ENCODE assay signal across 21 mouse cellular contexts in the genomic region with DNA sequence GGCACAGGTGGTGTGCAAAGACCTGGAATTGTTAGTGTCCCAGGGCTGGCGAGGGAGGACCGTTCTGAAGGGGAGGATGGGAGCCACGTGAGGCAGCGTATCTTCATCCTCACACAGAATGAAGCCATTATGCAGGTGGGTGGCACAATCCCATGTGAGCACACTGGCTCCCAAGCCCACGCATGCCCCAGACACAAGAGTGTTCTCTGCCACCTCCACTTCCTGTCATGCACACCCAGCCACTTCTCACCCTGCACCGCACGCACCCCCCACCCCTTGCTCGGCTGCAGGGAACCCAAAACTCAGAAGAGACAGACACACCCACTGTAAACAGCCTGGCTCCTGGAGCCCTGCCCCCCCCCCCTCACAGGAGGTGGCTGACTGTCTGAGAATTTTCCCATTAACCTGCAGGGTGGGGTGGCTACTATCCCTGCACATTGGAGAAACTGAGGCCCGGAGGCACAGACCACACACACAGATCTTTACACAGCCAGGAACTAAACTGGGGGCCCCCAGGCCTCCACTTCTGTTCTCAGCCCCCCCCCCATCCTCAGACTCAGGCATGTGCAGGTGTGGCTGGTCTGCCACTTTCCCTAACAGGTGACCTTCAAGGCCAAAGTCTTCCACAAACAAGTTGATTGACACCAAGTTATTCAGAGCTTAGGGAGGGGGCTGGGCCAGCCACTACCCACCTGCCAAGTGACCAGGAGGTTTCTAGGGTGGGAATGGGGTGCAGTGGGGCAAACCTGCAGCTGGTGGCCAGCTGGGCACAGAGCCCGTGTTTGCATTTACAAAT. TPM values are rescaled to one million over a fixed set of nuclear protein-coding genes. Genes with fewer than 3 reads are reported as not detected.
DNase-seq lines count a peak whose midpoint lies in the region; ATAC-seq lines count a peak whose summit lies in the region.
"Had no signal": no experiment of that assay in that cellular context is flagged by ENCODE, and none has a peak within 500 bp of the region (broad histone marks: within the 10 kb centered on the region; RNA-seq: fewer than 3 reads in every experiment).

No protein-coding gene starts in this region.

- no peaks in the 10 kb centered on the region for H3K9me3 ChIP-seq in intestine, embryonic 16.5 days (ENCODE audit: control insufficient read depth, low read length)
- no peaks in the 10 kb centered on the region for H3K9me3 ChIP-seq in stomach, embryonic 16.5 days (replicated peaks; ENCODE audit: control insufficient read depth, low read length)
- H3K9me3 ChIP-seq: embryonic facial prominence, embryonic 15.5 days; forebrain, embryonic 12.5 days; hindbrain, embryonic 12.5 days; limb, embryonic 13.5 days; liver, embryonic 15.5 days had no signal

- H3K4me3 ChIP-seq in intestine, embryonic 16.5 days (ENCODE audit: low read length), result no peak overlapping the region
- no peak overlapping the region for H3K4me3 ChIP-seq in stomach, embryonic 16.5 days (replicated peaks; ENCODE audit: low read length)
- H3K4me3 ChIP-seq: embryonic facial prominence, embryonic 15.5 days; forebrain, embryonic 12.5 days; heart, adult 2 months; hindbrain, embryonic 12.5 days; limb, embryonic 13.5 days; liver, embryonic 15.5 days had no signal

- 62% methylated on average over 10 of the region's 10 CpGs for WGBS in intestine, embryonic 16.5 days
- WGBS in stomach, embryonic 16.5 days, result 69% methylated on average over 10 of the region's 10 CpGs

- ATAC-seq in intestine, embryonic 16.5 days, result peak; percentile 43
- ATAC-seq in stomach, embryonic 16.5 days (ENCODE audit: insufficient read depth, low FRiP score), result peak; percentile 65
- ATAC-seq: inflammation-experienced regulatory T-cells, adult 6 months; lung, postnatal 0 days had no signal

- H3K4me2 ChIP-seq in intestine, embryonic 16.5 days (ENCODE audit: low read depth, low read length), result no peak overlapping the region
- H3K4me2 ChIP-seq in stomach, embryonic 16.5 days (ENCODE audit: low read depth, low read length), result no peak overlapping the region
- H3K4me2 ChIP-seq: embryonic facial prominence, embryonic 15.5 days; forebrain, embryonic 12.5 days; hindbrain, embryonic 12.5 days; limb, embryonic 13.5 days; liver, embryonic 15.5 days had no signal

- peak; percentile 52 to 79 for DNase-seq in frontal cortex, adult 2 months (ENCODE audit: extremely low spot score in 1 of 2, low spot score in 1 of 2)
- no peak for DNase-seq in frontal cortex, postnatal 14 days (ENCODE audit: low spot score in 2 of 2)
- peak; percentile 73 for DNase-seq in left cerebral cortex, adult 11 months (ENCODE audit: low spot score)
- no peak for DNase-seq in left cerebral cortex, postnatal 4 days
- DNase-seq in cerebellum, adult 11 months, result no peak
- DNase-seq in lung, postnatal 36 days, result no peak
- DNase-seq: adrenal gland, adult 2 months; cerebellum, postnatal 14 days; embryo, embryonic 11 days; gastrocnemius, postnatal 10 days; heart, adult 2 months; right cerebral cortex, postnatal 14 days had no signal

- H3K27me3 ChIP-seq in intestine, embryonic 16.5 days (replicated peaks; ENCODE audit: control insufficient read depth, insufficient read depth, low read length), result no peaks in the 10 kb centered on the region
- no peaks in the 10 kb centered on the region for H3K27me3 ChIP-seq in stomach, embryonic 16.5 days (ENCODE audit: control insufficient read depth, insufficient read depth, low read length)
- H3K27me3 ChIP-seq: embryonic facial prominence, embryonic 15.5 days; hindbrain, embryonic 12.5 days; limb, embryonic 13.5 days had no signal

- peaks cover 14% of the 10 kb centered on the region; the same call in 1 of the 2 replicates for H3K4me1 ChIP-seq in intestine, embryonic 16.5 days (ENCODE audit: control insufficient read depth, insufficient read depth, low read length)
- H3K4me1 ChIP-seq in stomach, embryonic 16.5 days (ENCODE audit: control insufficient read depth, insufficient read depth, low read length), result peaks cover 17% of the 10 kb centered on the region
- H3K4me1 ChIP-seq: liver, embryonic 15.5 days had no signal

- no peak overlapping the region for H3K9ac ChIP-seq in intestine, embryonic 16.5 days (ENCODE audit: low read depth, low read length)
- H3K9ac ChIP-seq in stomach, embryonic 16.5 days (ENCODE audit: low read length), result no peak overlapping the region
- H3K9ac ChIP-seq: embryonic facial prominence, embryonic 15.5 days; forebrain, embryonic 12.5 days; hindbrain, embryonic 12.5 days; limb, embryonic 13.5 days; liver, embryonic 15.5 days had no signal

- intact Hi-C loops in left cerebral cortex, postnatal 4 days (cut with DNase I), result no loop called here

- peak overlapping the region; percentile 28; the same call in 1 of the 2 replicates for H3K27ac ChIP-seq in intestine, embryonic 16.5 days (ENCODE audit: low read length)
- H3K27ac ChIP-seq in stomach, embryonic 16.5 days (ENCODE audit: low read length), result peak overlapping the region; percentile 44
- H3K27ac ChIP-seq: embryonic facial prominence, embryonic 15.5 days; forebrain, embryonic 12.5 days; heart, adult 2 months; hindbrain, embryonic 12.5 days; limb, embryonic 13.5 days; liver, embryonic 15.5 days had no signal

- H3K36me3 ChIP-seq in intestine, embryonic 16.5 days (ENCODE audit: control insufficient read depth, insufficient read depth, low read length), result no peaks in the 10 kb centered on the region
- no peaks in the 10 kb centered on the region for H3K36me3 ChIP-seq in stomach, embryonic 16.5 days (ENCODE audit: control insufficient read depth, insufficient read depth, low read length)
- H3K36me3 ChIP-seq: embryonic facial prominence, embryonic 15.5 days; forebrain, embryonic 12.5 days; hindbrain, embryonic 12.5 days; limb, embryonic 13.5 days; liver, embryonic 15.5 days had no signal

RNA-seq across cellular contexts. Expression of gene Rap1gap, which starts 27.8 kb away (rescaled TPM):
- polyA plus RNA-seq in frontal cortex, adult 2 months (2012; rRNA removed), result 265 and 280 TPM in 2 replicates
- 100 to 1,000 TPM; 147 to 164 TPM for total RNA-seq in left cerebral cortex, postnatal 4 days (2021)
- 26.9 and 30.9 TPM in 2 replicates for polyA plus RNA-seq in intestine, embryonic 16.5 days (2015; fragmentation: Nextera tagmentation; extraction: Ambion mirVana)
- polyA plus RNA-seq in stomach, embryonic 16.5 days (2015; fragmentation: Nextera tagmentation; extraction: Ambion mirVana), result 58.1 and 64.6 TPM in 2 replicates

Comparison
In these comparisons a context has a peak if more than half of its experiments do, and no peak if none do; other contexts are left out.
1. DNase-seq: peak in frontal cortex, adult 2 months (2 of 2) and left cerebral cortex, adult 11 months (single experiment); none in frontal cortex, postnatal 14 days (0 of 2), left cerebral cortex, postnatal 4 days (single experiment), cerebellum, adult 11 months (single experiment) and lung, postnatal 36 days (single experiment).